Mouse (Mus musculus): ENCODE results near the gene Rbfox2. TPM values are rescaled to one million over a fixed set of nuclear protein-coding genes. Genes with fewer than 3 reads are reported as not detected.
"Not testable (repeated sequence)": the region's sequence is repeated elsewhere in the genome, so short reads cannot be mapped to it uniquely, and the experiment has no call there.

Rbfox2 gene
- polyA plus RNA-seq, 1 experiment, result 6.1 TPM

DNA sequence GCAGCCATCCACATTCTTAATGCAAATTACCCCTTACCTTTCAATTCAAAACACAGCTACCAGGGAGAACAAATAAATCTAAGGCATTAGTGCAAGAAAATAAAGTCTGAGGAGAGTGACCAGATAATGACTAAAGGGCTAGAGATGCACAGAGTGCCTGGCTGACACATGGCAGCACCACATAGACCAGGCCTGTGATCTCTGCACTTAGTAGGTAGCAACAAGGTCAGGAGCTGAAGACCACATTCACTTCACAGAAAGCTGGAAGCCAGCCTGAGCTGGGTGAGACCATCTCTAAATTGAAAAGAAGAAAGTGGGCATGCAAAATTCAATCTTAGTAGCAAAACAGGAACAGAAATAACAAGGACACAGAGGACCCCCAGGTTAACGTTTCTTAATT is 30.5 kb downstream of the Rbfox2 start:
- WGBS, result 64% methylated on average over 1 of the region's 1 CpGs
- no peak for TF ChIP-seq POLR2A (IDR thresholded peaks at IDR 0.05; ENCODE audit: borderline replicate concordance, control insufficient read depth, low read depth, low read length)
- TF ChIP-seq CTCF (IDR thresholded peaks at IDR 0.05; ENCODE audit: control insufficient read depth, insufficient read depth, low read length), result no peak
- Histone ChIP-seq H3K27ac (ENCODE audit: control insufficient read depth, insufficient read depth, low read depth, low read length, poor library complexity) (no peak overlapping the region), H3K4me1 (ENCODE audit: control insufficient read depth, insufficient read depth, low read length) (no peaks in the 10 kb centered on the region), H3K4me3 (replicated peaks; ENCODE audit: control insufficient read depth, low read depth, low read length) (no peak overlapping the region)

DNA sequence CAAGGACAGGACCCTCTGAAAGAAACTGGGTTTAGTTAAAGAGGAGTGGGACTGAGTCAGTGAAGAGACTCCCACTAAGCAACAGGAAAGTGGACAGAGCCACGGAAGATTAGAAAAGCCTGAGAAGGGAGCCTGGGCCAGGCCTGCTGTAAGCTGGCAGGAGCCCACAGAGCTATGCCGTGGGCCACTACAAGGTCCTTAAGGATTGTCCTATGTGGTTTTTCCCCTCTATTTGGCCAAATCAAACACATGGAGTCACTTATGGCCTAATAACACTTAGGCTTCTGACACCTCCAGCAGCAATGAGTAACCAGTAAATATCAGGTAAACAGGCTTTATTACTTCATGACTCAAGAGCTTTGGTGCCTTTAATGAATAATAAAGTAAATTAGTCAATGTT is 31.2 kb downstream of the Rbfox2 start:
- Histone ChIP-seq H3K27ac (ENCODE audit: control insufficient read depth, insufficient read depth, low read depth, low read length, poor library complexity) (no peak overlapping the region), H3K4me1 (ENCODE audit: control insufficient read depth, insufficient read depth, low read length) (no peaks in the 10 kb centered on the region), H3K4me3 (replicated peaks; ENCODE audit: control insufficient read depth, low read depth, low read length) (no peak overlapping the region)
- WGBS, result 84% methylated on average over 2 of the region's 2 CpGs
- no peak for TF ChIP-seq CTCF (IDR thresholded peaks at IDR 0.05; ENCODE audit: control insufficient read depth, insufficient read depth, low read length)
- TF ChIP-seq POLR2A (IDR thresholded peaks at IDR 0.05; ENCODE audit: borderline replicate concordance, control insufficient read depth, low read depth, low read length), result no peak

DNA sequence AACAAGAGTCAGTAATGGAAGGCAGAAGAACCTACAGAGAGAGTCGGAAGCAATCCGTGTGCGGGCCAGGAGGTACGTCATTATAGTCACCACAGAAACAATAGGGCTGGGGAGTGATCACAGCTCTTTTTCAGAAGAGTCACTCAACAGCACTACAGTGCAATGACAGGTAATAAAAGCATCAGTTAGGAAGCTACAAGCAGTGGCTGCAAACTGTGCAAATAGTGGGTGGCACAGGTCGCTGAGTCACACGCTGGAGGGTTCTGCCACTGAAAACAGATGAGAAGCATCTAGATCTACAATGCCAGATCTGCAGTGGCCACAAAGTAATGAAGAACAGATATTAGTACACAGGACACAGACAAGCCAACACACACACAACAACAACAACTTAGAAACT is 32.9 kb downstream of the Rbfox2 start:
- TF ChIP-seq CTCF (IDR thresholded peaks at IDR 0.05; ENCODE audit: control insufficient read depth, insufficient read depth, low read length), result no peak
- no peak for TF ChIP-seq POLR2A (IDR thresholded peaks at IDR 0.05; ENCODE audit: borderline replicate concordance, control insufficient read depth, low read depth, low read length)
- H3K27ac ChIP-seq (ENCODE audit: control insufficient read depth, insufficient read depth, low read depth, low read length, poor library complexity), result no peak overlapping the region
- H3K4me1 ChIP-seq (ENCODE audit: control insufficient read depth, insufficient read depth, low read length), result no peaks in the 10 kb centered on the region
- H3K4me3 ChIP-seq (replicated peaks; ENCODE audit: control insufficient read depth, low read depth, low read length), result no peak overlapping the region
- WGBS, result 85% methylated on average over 6 of the region's 6 CpGs

DNA sequence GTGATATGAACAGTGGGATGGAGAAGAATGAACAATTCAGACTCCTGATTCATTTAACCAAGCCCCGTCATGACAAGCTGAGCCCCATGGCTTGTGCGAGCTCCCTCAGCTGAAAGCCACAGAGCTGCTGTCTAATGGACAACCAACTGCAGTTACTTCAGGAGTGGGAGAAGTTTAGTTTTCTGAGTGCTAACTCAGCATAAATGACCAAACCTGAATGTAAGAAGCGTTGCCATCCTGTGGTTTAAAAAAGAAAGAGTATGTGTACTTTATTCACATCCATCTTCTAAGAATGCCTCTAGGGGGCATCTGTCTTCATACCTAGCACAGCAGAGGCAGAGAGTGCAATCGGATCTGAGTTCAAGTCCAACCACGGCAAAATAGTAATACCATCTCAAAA is 35.5 kb downstream of the Rbfox2 start:
- no peaks in the 10 kb centered on the region for H3K4me1 ChIP-seq (ENCODE audit: control insufficient read depth, insufficient read depth, low read length)
- TF ChIP-seq CTCF (IDR thresholded peaks at IDR 0.05; ENCODE audit: control insufficient read depth, insufficient read depth, low read length) (no peak), POLR2A (IDR thresholded peaks at IDR 0.05; ENCODE audit: borderline replicate concordance, control insufficient read depth, low read depth, low read length) (no peak)
- no peak overlapping the region for H3K27ac ChIP-seq (ENCODE audit: control insufficient read depth, insufficient read depth, low read depth, low read length, poor library complexity)
- WGBS, result 84% methylated on average over 5 of the region's 5 CpGs
- H3K4me3 ChIP-seq (replicated peaks; ENCODE audit: control insufficient read depth, low read depth, low read length), result no peak overlapping the region

GRCm38 (mm10) chr15:77269496-77269895 is 37.3 kb downstream of the Rbfox2 start:
- H3K4me3 ChIP-seq (replicated peaks; ENCODE audit: control insufficient read depth, low read depth, low read length); H3K27ac ChIP-seq (ENCODE audit: control insufficient read depth, insufficient read depth, low read depth, low read length, poor library complexity); H3K4me1 ChIP-seq (ENCODE audit: control insufficient read depth, insufficient read depth, low read length): not testable (repeated sequence)
- 81% methylated on average over 1 of the region's 1 CpGs for WGBS

- TF ChIP-seq CTCF (IDR thresholded peaks at IDR 0.05; ENCODE audit: control insufficient read depth, insufficient read depth, low read length), result no peak
- TF ChIP-seq POLR2A (IDR thresholded peaks at IDR 0.05; ENCODE audit: borderline replicate concordance, control insufficient read depth, low read depth, low read length), result no peak
- WGBS, result 66% methylated on average over 3 of the region's 3 CpGs
- Histone ChIP-seq H3K27ac (ENCODE audit: control insufficient read depth, insufficient read depth, low read depth, low read length, poor library complexity) (no peak overlapping the region), H3K4me1 (ENCODE audit: control insufficient read depth, insufficient read depth, low read length) (no peaks in the 10 kb centered on the region), H3K4me3 (replicated peaks; ENCODE audit: control insufficient read depth, low read depth, low read length) (no peak overlapping the region)
These were observed 38.4 kb downstream of the Rbfox2 start for GRCm38 (mm10) chr15:77268415-77268814.

DNA sequence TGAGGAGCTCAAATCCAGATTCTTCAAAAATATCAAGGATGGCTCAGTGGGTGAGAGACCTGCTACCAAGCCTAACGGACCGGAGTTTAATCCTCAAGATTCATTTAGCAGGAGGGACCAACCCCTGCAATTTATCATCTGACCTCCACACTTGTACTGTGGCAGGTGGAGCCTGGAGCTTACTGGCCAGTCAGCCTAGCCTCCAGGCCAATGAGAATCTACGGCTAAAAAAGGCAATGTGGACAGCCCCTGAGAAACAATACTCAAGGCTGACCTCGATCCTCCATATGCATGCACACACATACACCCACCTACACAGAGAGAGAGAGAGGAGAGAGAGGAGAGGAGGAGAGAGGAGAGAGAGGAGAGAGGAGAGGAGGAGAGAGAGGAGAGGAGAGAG is 41.5 kb downstream of the Rbfox2 start:
- no peak overlapping the region for H3K4me3 ChIP-seq (replicated peaks; ENCODE audit: control insufficient read depth, low read depth, low read length)
- TF ChIP-seq CTCF (IDR thresholded peaks at IDR 0.05; ENCODE audit: control insufficient read depth, insufficient read depth, low read length) (no peak), POLR2A (IDR thresholded peaks at IDR 0.05; ENCODE audit: borderline replicate concordance, control insufficient read depth, low read depth, low read length) (no peak)
- no peak overlapping the region for H3K27ac ChIP-seq (ENCODE audit: control insufficient read depth, insufficient read depth, low read depth, low read length, poor library complexity)
- WGBS, result 63% methylated on average over 4 of the region's 4 CpGs
- no peaks in the 10 kb centered on the region for H3K4me1 ChIP-seq (ENCODE audit: control insufficient read depth, insufficient read depth, low read length)

DNA sequence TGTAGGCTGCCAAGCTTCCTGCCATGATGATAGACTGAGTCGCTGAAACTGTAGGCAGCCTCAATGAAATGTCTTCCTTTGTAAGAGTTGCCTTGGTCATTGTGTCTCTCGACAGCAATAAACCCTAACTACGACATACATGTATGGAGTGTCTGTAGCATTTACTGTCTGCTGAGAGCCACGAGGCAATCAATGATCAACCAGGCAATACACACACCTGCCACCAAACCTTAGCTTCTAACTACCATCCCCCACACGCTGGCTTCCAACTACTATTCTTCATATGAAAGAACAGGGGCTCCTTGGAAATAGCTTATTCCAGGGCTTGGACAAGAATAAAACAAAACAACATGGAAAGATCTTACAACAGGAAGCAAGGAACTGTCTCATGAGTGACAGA is 42.5 kb downstream of the Rbfox2 start:
- TF ChIP-seq POLR2A (IDR thresholded peaks at IDR 0.05; ENCODE audit: borderline replicate concordance, control insufficient read depth, low read depth, low read length), result no peak
- TF ChIP-seq CTCF (IDR thresholded peaks at IDR 0.05; ENCODE audit: control insufficient read depth, insufficient read depth, low read length), result no peak
- Histone ChIP-seq H3K27ac (ENCODE audit: control insufficient read depth, insufficient read depth, low read depth, low read length, poor library complexity) (no peak overlapping the region), H3K4me1 (ENCODE audit: control insufficient read depth, insufficient read depth, low read length) (no peaks in the 10 kb centered on the region), H3K4me3 (replicated peaks; ENCODE audit: control insufficient read depth, low read depth, low read length) (no peak overlapping the region)
- WGBS, result 79% methylated on average over 5 of the region's 5 CpGs

GRCm38 (mm10) chr15:77262782-77263181 is 44.0 kb downstream of the Rbfox2 start:
- TF ChIP-seq CTCF (IDR thresholded peaks at IDR 0.05; ENCODE audit: control insufficient read depth, insufficient read depth, low read length) (no peak), POLR2A (IDR thresholded peaks at IDR 0.05; ENCODE audit: borderline replicate concordance, control insufficient read depth, low read depth, low read length) (no peak)
- Histone ChIP-seq H3K27ac (ENCODE audit: control insufficient read depth, insufficient read depth, low read depth, low read length, poor library complexity) (no peak overlapping the region), H3K4me3 (replicated peaks; ENCODE audit: control insufficient read depth, low read depth, low read length) (no peak overlapping the region), H3K4me1 (ENCODE audit: control insufficient read depth, insufficient read depth, low read length) (no peaks in the 10 kb centered on the region)
- 66% methylated on average over 2 of the region's 2 CpGs for WGBS

Data from bone marrow, adult 2 months (tissue).